Mouse (Mus musculus) CH12.LX (cell line): ENCODE data around the gene Tmem9.

ENCODE experiments used
- CTCF ChIP-seq, 2 experiments: IDR thresholded peaks in 1 of 2; conservative IDR thresholded peaks in 1 of 2; 2 replicates each; pipeline ENCODE4 v1.5.1; 2011 to 2012; ENCODE audit warnings: low read depth in 2 of 2, low read length in 2 of 2, improper control_type of control experiment in 1 of 2, inconsistent platforms in 1 of 2, mild to moderate bottlenecking in 1 of 2, moderate library complexity in 1 of 2
- E2F4 ChIP-seq: IDR thresholded peaks from 2 replicates; pipeline ENCODE4 v1.6.1; 2011; ENCODE audit warnings: low read depth, low read length, improper control_type of control experiment; ENCODE audit not compliant: insufficient replicate concordance
- EP300 ChIP-seq: IDR thresholded peaks from 2 replicates; pipeline ENCODE4 v1.6.1; 2011; ENCODE audit warnings: low read length, improper control_type of control experiment
- KAT2A ChIP-seq: IDR thresholded peaks from 2 replicates; pipeline ENCODE4 v1.6.1; 2012; ENCODE audit warnings: low read length, improper control_type of control experiment, inconsistent platforms; ENCODE audit not compliant: insufficient replicate concordance
- MAFK ChIP-seq: IDR thresholded peaks from 2 replicates; pipeline ENCODE4 v1.6.1; 2011; ENCODE audit warnings: low read length, improper control_type of control experiment; ENCODE audit not compliant: insufficient replicate concordance
- NRF1 ChIP-seq: IDR thresholded peaks from 2 replicates; pipeline ENCODE4 v1.6.1; 2014; ENCODE audit warnings: low read depth, mild to moderate bottlenecking, inconsistent platforms, low read length, improper control_type of control experiment, moderate library complexity
- POLR2A ChIP-seq: IDR thresholded peaks from 2 replicates; pipeline ENCODE4 v1.6.1; 2011; ENCODE audit warnings: low read depth, mild to moderate bottlenecking, improper control_type of control experiment, low read length
- POLR2AphosphoS2 ChIP-seq: IDR thresholded peaks from 2 replicates; pipeline ENCODE4 v1.6.1; 2011; ENCODE audit warnings: low read depth, low read length, improper control_type of control experiment
- TCF12 ChIP-seq: IDR thresholded peaks from 2 replicates; pipeline ENCODE4 v1.6.1; 2014; ENCODE audit warnings: low read depth, mild to moderate bottlenecking, inconsistent platforms, low read length, improper control_type of control experiment
- ZC3H11A ChIP-seq: IDR thresholded peaks from 2 replicates; pipeline ENCODE4 v1.6.1; 2012; ENCODE audit warnings: low read depth, mild to moderate bottlenecking, inconsistent platforms, low read length, improper control_type of control experiment

DNA sequence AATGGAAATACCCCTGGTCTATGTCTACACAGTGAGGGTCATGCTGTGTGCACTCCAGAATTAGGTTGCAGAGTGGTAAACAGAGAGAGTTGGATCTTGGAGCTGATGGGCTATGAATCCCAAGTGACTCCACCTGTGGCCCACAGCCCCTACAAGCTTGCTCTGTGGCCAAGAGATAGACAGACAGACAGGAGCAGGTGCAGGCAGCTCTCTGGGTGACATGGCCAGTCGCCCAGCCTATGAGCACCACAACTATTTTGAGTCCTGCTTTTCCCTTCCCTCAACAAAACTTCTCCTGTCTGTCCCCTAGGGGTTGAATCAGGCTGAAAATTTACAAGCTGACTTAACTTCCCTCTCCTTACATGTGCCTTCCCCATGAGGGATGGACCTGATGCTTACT lies 58.7 kb downstream of the Tmem9 start:
- no peak for TF ChIP-seq TCF12
- no peak for TF ChIP-seq ZC3H11A
- TF ChIP-seq CTCF (conservative IDR thresholded peaks at IDR 0.05 in 1 of 2, IDR thresholded peaks at IDR 0.05 in 1 of 2; ENCODE audit: low read depth in 2 of 2, low read length in 2 of 2): no peak
- TF ChIP-seq MAFK: no peak
- TF ChIP-seq NRF1: no peak
- TF ChIP-seq E2F4: no peak
- no peak for TF ChIP-seq POLR2A
- TF ChIP-seq KAT2A: no peak
- no peak for TF ChIP-seq POLR2AphosphoS2
- no peak for TF ChIP-seq EP300
